Mouse (Mus musculus): ENCODE results near the gene Tmem136. TPM values are rescaled to one million over a fixed set of nuclear protein-coding genes. Genes with fewer than 3 reads are reported as not detected.
"Not testable (repeated sequence)": the region's sequence is repeated elsewhere in the genome, so short reads cannot be mapped to it uniquely, and the experiment has no call there.

Gene Tmem136
- polyA plus RNA-seq, 2 experiments: 9.6 to 16.3 TPM

GRCm38 (mm10) chr9:43132380-43132779, 16.0 kb upstream of the Tmem136 start:
- TF ChIP-seq POLR2A (IDR thresholded peaks at IDR 0.05; ENCODE audit: borderline replicate concordance, extremely low read depth, insufficient read depth, insufficient read length): no peak
- Histone ChIP-seq H3K36me3 (ENCODE audit: control insufficient read depth, insufficient read depth, low read length) (no peaks in the 10 kb centered on the region), H3K4me2 (replicated peaks; ENCODE audit: low read depth, low read length, severe bottlenecking) (no peak overlapping the region), H3K4me3 (replicated peaks; ENCODE audit: low read length) (no peak overlapping the region), H3K4me1 (ENCODE audit: control insufficient read depth, insufficient read depth, low read length) (no peaks in the 10 kb centered on the region), H3K27me3 (ENCODE audit: control insufficient read depth, insufficient read depth, low read length) (no peaks in the 10 kb centered on the region), H3K9ac (ENCODE audit: low read depth, low read length, severe bottlenecking) (no peak overlapping the region), H3K9me3 (ENCODE audit: control insufficient read depth, low read length) (no peaks in the 10 kb centered on the region), H3K27ac (replicated peaks; ENCODE audit: low read depth, low read length) (no peak overlapping the region)
- no peak for DNase-seq (ENCODE audit: low spot score)
- no peak for ATAC-seq (ENCODE audit: low FRiP score, low read depth)
- WGBS: 26% methylated on average over 4 of the region's 4 CpGs

GRCm38 (mm10) chr9:43131940-43132339, 15.6 kb upstream of the Tmem136 start:
- Histone ChIP-seq H3K9ac (ENCODE audit: low read depth, low read length, severe bottlenecking) (no peak overlapping the region), H3K27ac (replicated peaks; ENCODE audit: low read depth, low read length) (no peak overlapping the region), H3K9me3 (ENCODE audit: control insufficient read depth, low read length) (no peaks in the 10 kb centered on the region), H3K4me2 (replicated peaks; ENCODE audit: low read depth, low read length, severe bottlenecking) (no peak overlapping the region), H3K4me3 (replicated peaks; ENCODE audit: low read length) (no peak overlapping the region), H3K36me3 (ENCODE audit: control insufficient read depth, insufficient read depth, low read length) (no peaks in the 10 kb centered on the region), H3K4me1 (ENCODE audit: control insufficient read depth, insufficient read depth, low read length) (no peaks in the 10 kb centered on the region), H3K27me3 (ENCODE audit: control insufficient read depth, insufficient read depth, low read length) (no peaks in the 10 kb centered on the region)
- TF ChIP-seq POLR2A (IDR thresholded peaks at IDR 0.05; ENCODE audit: borderline replicate concordance, extremely low read depth, insufficient read depth, insufficient read length): no peak
- DNase-seq (ENCODE audit: low spot score): no peak
- ATAC-seq (ENCODE audit: low FRiP score, low read depth): no peak
- 82% methylated on average over 5 of the region's 5 CpGs for WGBS

- WGBS: 92% methylated on average over 2 of the region's 2 CpGs
- TF ChIP-seq POLR2A (IDR thresholded peaks at IDR 0.05; ENCODE audit: borderline replicate concordance, extremely low read depth, insufficient read depth, insufficient read length): no peak
- Histone ChIP-seq H3K27me3 (ENCODE audit: control insufficient read depth, insufficient read depth, low read length) (no peaks in the 10 kb centered on the region), H3K9me3 (ENCODE audit: control insufficient read depth, low read length) (no peaks in the 10 kb centered on the region), H3K4me2 (replicated peaks; ENCODE audit: low read depth, low read length, severe bottlenecking) (no peak overlapping the region), H3K36me3 (ENCODE audit: control insufficient read depth, insufficient read depth, low read length) (no peaks in the 10 kb centered on the region), H3K9ac (ENCODE audit: low read depth, low read length, severe bottlenecking) (no peak overlapping the region), H3K4me3 (replicated peaks; ENCODE audit: low read length) (no peak overlapping the region), H3K27ac (replicated peaks; ENCODE audit: low read depth, low read length) (no peak overlapping the region), H3K4me1 (ENCODE audit: control insufficient read depth, insufficient read depth, low read length) (no peaks in the 10 kb centered on the region)
- DNase-seq (ENCODE audit: low spot score): no peak
- ATAC-seq (ENCODE audit: low FRiP score, low read depth): no peak
These were observed 14.3 kb upstream of the Tmem136 start for GRCm38 (mm10) chr9:43130684-43131083.

GRCm38 (mm10) chr9:43127101-43127787, 10.9 kb upstream of the Tmem136 start:
- H3K9me3 ChIP-seq (ENCODE audit: control insufficient read depth, low read length): no peaks in the 10 kb centered on the region
- no peak for TF ChIP-seq POLR2A (IDR thresholded peaks at IDR 0.05; ENCODE audit: borderline replicate concordance, extremely low read depth, insufficient read depth, insufficient read length)
- H3K27me3 ChIP-seq (ENCODE audit: control insufficient read depth, insufficient read depth, low read length): no peaks in the 10 kb centered on the region
- no peaks in the 10 kb centered on the region for H3K36me3 ChIP-seq (ENCODE audit: control insufficient read depth, insufficient read depth, low read length)
- H3K4me1 ChIP-seq (ENCODE audit: control insufficient read depth, insufficient read depth, low read length): no peaks in the 10 kb centered on the region
- no peak overlapping the region for H3K27ac ChIP-seq (replicated peaks; ENCODE audit: low read depth, low read length)
- ATAC-seq (ENCODE audit: low FRiP score, low read depth) (no peak), DNase-seq (ENCODE audit: low spot score) (no peak)
- no peak overlapping the region for H3K9ac ChIP-seq (ENCODE audit: low read depth, low read length, severe bottlenecking)
- no peak overlapping the region for H3K4me2 ChIP-seq (replicated peaks; ENCODE audit: low read depth, low read length, severe bottlenecking)
- 69% methylated on average over 10 of the region's 10 CpGs for WGBS
- H3K4me3 ChIP-seq (replicated peaks; ENCODE audit: low read length): no peak overlapping the region

- Histone ChIP-seq H3K4me2 (replicated peaks; ENCODE audit: low read depth, low read length, severe bottlenecking) (no peak overlapping the region), H3K4me3 (replicated peaks; ENCODE audit: low read length) (no peak overlapping the region), H3K4me1 (ENCODE audit: control insufficient read depth, insufficient read depth, low read length) (no peaks in the 10 kb centered on the region), H3K36me3 (ENCODE audit: control insufficient read depth, insufficient read depth, low read length) (no peaks in the 10 kb centered on the region), H3K27ac (replicated peaks; ENCODE audit: low read depth, low read length) (no peak overlapping the region), H3K9me3 (ENCODE audit: control insufficient read depth, low read length) (no peaks in the 10 kb centered on the region), H3K27me3 (ENCODE audit: control insufficient read depth, insufficient read depth, low read length) (no peaks in the 10 kb centered on the region), H3K9ac (ENCODE audit: low read depth, low read length, severe bottlenecking) (no peak overlapping the region)
- 32% methylated on average over 1 of the region's 1 CpGs for WGBS
- ATAC-seq (ENCODE audit: low FRiP score, low read depth) (no peak), DNase-seq (ENCODE audit: low spot score) (no peak)
- TF ChIP-seq POLR2A (IDR thresholded peaks at IDR 0.05; ENCODE audit: borderline replicate concordance, extremely low read depth, insufficient read depth, insufficient read length): no peak
These were observed 6.0 kb upstream of the Tmem136 start for GRCm38 (mm10) chr9:43122379-43122778.

- not testable (repeated sequence) for DNase-seq (ENCODE audit: low spot score); H3K9ac ChIP-seq (ENCODE audit: low read depth, low read length, severe bottlenecking); H3K9me3 ChIP-seq (ENCODE audit: control insufficient read depth, low read length); H3K36me3 ChIP-seq (ENCODE audit: control insufficient read depth, insufficient read depth, low read length); H3K4me3 ChIP-seq (replicated peaks; ENCODE audit: low read length); H3K4me1 ChIP-seq (ENCODE audit: control insufficient read depth, insufficient read depth, low read length); H3K4me2 ChIP-seq (replicated peaks; ENCODE audit: low read depth, low read length, severe bottlenecking); ATAC-seq (ENCODE audit: low FRiP score, low read depth); H3K27me3 ChIP-seq (ENCODE audit: control insufficient read depth, insufficient read depth, low read length); H3K27ac ChIP-seq (replicated peaks; ENCODE audit: low read depth, low read length)
- WGBS: 88% methylated on average over 2 of the region's 2 CpGs
These were observed 5.6 kb upstream of the Tmem136 start for GRCm38 (mm10) chr9:43121948-43122347.

Measured in limb, embryonic 14.5 days (tissue).